Mouse (Mus musculus): ENCODE measurements around the gene Pik3cb. TPM values are rescaled to one million over a fixed set of nuclear protein-coding genes. Genes with fewer than 3 reads are reported as not detected.

Gene Pik3cb
- polyA plus RNA-seq (2014; fragmentation: Nextera tagmentation; extraction: Ambion mirVana) = 2.9 and 3.5 TPM in 2 replicates

DNA sequence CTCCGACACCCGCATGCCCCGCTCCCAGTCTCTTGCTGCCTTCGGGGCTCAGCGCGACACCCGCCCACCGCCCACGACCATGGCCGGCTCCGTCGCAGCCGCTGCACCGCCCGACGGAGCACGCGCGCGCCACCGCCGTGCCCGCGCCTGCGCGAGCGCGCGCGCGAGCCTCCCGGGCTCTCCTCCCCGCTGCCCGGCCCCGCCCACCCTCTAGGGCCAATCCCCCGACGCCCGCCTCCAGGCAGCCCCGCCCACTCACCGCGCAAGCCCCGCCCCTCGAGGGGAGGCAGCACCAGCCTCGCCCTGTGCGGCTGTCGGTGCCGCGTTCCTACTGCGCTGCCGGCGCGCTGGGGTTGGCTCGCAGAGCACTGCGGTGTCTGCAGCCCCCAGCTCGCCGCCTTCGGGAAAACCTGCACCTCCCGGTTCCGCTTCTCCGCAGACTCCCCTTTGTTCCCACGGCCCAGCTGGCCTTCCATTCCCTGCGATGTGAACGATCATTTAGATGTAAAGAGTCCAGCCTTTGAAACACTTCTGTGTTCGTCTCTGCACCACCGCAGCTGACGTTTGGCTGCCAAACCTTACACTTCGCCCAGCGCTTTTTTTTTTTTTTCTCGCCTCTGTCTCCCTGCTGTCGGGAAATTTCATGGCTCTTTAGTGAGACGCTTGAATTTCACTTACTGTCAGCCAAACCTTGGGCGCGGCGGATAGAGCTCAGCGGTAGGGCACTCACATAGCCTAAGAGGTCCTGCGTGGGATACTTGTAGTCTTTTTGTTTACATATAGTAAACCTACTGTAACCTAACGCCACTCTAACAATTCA lies at the start of gene Pik3cb:
Gene Pik3cb (minus strand): TSS at position 559 of the 820 bp plus-strand sequence.
- peak; percentile 98 for DNase-seq (ENCODE audit: low spot score)
- Histone ChIP-seq H3K9me3 (ENCODE audit: control insufficient read depth, low read length) (no peaks in the 10 kb centered on the region), H3K27me3 (replicated peaks; ENCODE audit: control insufficient read depth, insufficient read depth, low read length) (no peaks in the 10 kb centered on the region), H3K27ac (ENCODE audit: low read depth, low read length) (peak within 1 kb of the TSS; percentile 89), H3K36me3 (ENCODE audit: control insufficient read depth, insufficient read depth, low read length) (no peaks in the 10 kb centered on the region), H3K4me2 (peak within 1 kb of the TSS; percentile 83), H3K4me1 (replicated peaks; ENCODE audit: control insufficient read depth, insufficient read depth, low read length) (peaks cover 28% of the 10 kb centered on the region), H3K9ac (ENCODE audit: low read depth, low read length) (peak within 1 kb of the TSS; percentile 88), H3K4me3 (ENCODE audit: low read depth, low read length) (peak within 1 kb of the TSS; percentile 88)
- peak; percentile 90 for ATAC-seq (replicated peaks; ENCODE audit: low FRiP score)
- WGBS = under 1% methylated on average over 77 of the region's 77 CpGs

DNA sequence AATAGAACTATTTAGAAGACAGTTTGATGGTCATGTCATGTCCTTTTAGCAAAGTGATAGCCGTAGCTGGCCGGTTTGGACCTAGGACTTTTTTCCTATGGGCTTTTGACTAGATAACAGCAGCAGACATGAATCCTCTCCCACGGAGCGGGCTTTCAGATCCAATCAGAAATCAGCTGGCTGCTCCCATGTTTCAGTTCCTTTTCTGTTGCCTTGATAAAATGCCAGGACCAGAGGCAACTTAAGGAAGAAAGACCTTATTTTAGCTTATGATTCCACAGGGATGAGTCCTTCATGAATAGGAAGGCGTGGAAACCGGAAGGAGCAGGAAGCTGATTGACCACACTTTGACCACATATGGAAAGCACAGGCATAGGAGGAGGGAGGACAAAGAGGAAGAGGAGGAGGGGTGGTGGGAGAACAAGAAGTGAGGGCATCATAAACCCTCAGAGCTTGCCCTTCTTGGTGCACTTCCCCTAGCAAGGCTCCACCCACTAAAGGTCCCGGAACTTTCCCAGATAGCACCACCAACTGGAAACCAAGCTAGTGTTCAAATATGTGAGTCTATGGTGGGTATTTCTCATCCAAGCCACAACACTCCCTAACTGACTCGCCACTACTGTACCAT lies 42.7 kb upstream of the Pik3cb start:
- H3K4me2 ChIP-seq = peak overlapping the region; percentile 62
- 35% methylated on average over 8 of the region's 8 CpGs for WGBS
- DNase-seq (ENCODE audit: low spot score) = no peak

DNA sequence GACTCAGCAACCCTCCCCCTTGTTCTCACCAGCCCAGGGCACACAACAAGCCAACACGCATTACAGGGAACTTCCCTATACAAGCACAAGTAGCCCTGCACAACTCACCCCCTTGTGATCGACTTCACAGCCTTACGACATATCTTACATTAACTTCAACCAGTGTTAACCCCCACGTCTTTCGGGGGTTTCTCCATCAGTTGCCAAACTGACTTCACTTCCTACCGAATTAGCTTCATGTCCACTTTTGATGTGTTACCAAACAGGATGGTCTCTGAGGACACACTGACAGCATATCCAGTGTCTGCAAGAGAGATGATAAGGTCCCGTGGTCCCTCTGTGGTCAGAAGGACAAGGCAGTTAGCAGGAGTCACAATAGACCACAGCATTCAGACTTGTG lies 41.7 kb upstream of the Pik3cb start:
- peak; percentile 54 for DNase-seq (ENCODE audit: low spot score)
- peak; percentile 87 for ATAC-seq (replicated peaks; ENCODE audit: low FRiP score)
- Histone ChIP-seq H3K27me3 (replicated peaks; ENCODE audit: control insufficient read depth, insufficient read depth, low read length) (no peaks in the 10 kb centered on the region), H3K9ac (ENCODE audit: low read depth, low read length) (no peak overlapping the region; the same call in 1 of the 2 replicates), H3K9me3 (ENCODE audit: control insufficient read depth, low read length) (no peaks in the 10 kb centered on the region), H3K36me3 (ENCODE audit: control insufficient read depth, insufficient read depth, low read length) (no peaks in the 10 kb centered on the region), H3K4me3 (ENCODE audit: low read depth, low read length) (no peak overlapping the region), H3K4me2 (peak overlapping the region; percentile 62), H3K27ac (ENCODE audit: low read depth, low read length) (peak overlapping the region; percentile 83), H3K4me1 (replicated peaks; ENCODE audit: control insufficient read depth, insufficient read depth, low read length) (peaks cover 11% of the 10 kb centered on the region)
- 39% methylated on average over 7 of the region's 7 CpGs for WGBS

More for the DNA sequence above, 42.7 kb upstream of the Pik3cb start:
- peak overlapping the region; percentile 7; the same call in 1 of the 2 replicates for H3K9ac ChIP-seq (ENCODE audit: low read depth, low read length)
- no peaks in the 10 kb centered on the region for H3K9me3 ChIP-seq (ENCODE audit: control insufficient read depth, low read length)
- peak overlapping the region; percentile 83 for H3K27ac ChIP-seq (ENCODE audit: low read depth, low read length)
- no peaks in the 10 kb centered on the region for H3K27me3 ChIP-seq (replicated peaks; ENCODE audit: control insufficient read depth, insufficient read depth, low read length)
- no peaks in the 10 kb centered on the region for H3K36me3 ChIP-seq (ENCODE audit: control insufficient read depth, insufficient read depth, low read length)
- H3K4me1 ChIP-seq (replicated peaks; ENCODE audit: control insufficient read depth, insufficient read depth, low read length) = peaks cover 11% of the 10 kb centered on the region
- peak overlapping the region; percentile 24; the same call in 1 of the 2 replicates for H3K4me3 ChIP-seq (ENCODE audit: low read depth, low read length)
- peak; percentile 56 for ATAC-seq (replicated peaks; ENCODE audit: low FRiP score)

DNA sequence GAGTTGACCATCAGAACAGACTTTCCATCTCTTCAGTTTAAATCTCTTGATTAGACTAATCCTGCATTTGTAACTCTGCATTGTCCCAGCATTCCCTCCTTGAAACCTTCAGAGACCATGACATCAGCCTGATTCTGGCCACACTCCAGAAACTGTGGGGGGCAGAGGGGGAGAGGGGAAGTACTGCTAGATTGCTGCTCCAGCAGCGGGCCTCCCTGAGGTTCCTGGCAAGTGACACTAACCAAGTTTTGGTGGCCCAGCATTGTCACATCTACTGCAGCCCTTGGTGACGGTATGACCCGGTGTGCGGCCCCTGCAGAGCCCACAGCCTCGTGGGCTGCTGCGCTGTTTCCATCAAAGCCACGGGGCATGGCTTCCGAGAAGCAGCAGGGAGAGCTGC lies 39.9 kb upstream of the Pik3cb start:
- H3K27me3 ChIP-seq (replicated peaks; ENCODE audit: control insufficient read depth, insufficient read depth, low read length) = no peaks in the 10 kb centered on the region
- 52% methylated on average over 8 of the region's 8 CpGs for WGBS
- no peaks in the 10 kb centered on the region for H3K9me3 ChIP-seq (ENCODE audit: control insufficient read depth, low read length)
- no peak for DNase-seq (ENCODE audit: low spot score)
- H3K4me2 ChIP-seq = no peak overlapping the region
- ATAC-seq (replicated peaks; ENCODE audit: low FRiP score) = no peak
- H3K4me3 ChIP-seq (ENCODE audit: low read depth, low read length) = no peak overlapping the region
- H3K4me1 ChIP-seq (replicated peaks; ENCODE audit: control insufficient read depth, insufficient read depth, low read length) = peaks cover 11% of the 10 kb centered on the region
- no peaks in the 10 kb centered on the region for H3K36me3 ChIP-seq (ENCODE audit: control insufficient read depth, insufficient read depth, low read length)
- no peak overlapping the region for H3K27ac ChIP-seq (ENCODE audit: low read depth, low read length)
- H3K9ac ChIP-seq (ENCODE audit: low read depth, low read length) = no peak overlapping the region

DNA sequence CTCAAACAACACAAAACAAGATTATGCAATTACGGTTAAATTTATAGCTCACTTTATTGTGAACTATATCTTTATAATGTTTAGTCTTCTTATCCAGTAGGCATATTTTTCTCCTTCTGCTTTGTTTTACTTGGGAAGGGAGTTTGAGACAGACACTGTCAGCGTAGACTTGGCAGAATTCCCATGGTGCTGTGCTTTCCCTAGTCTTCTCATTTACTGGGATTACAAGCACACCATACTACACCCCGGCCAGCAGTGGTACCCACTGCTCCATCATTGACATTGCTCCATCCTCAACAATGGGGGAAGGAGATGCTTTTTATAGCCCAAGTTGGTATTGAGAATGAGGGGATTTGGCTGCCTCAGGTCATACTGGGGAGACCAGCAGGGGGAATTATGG lies 38.3 kb upstream of the Pik3cb start:
- Histone ChIP-seq H3K36me3 (ENCODE audit: control insufficient read depth, insufficient read depth, low read length) (no peaks in the 10 kb centered on the region), H3K9me3 (ENCODE audit: control insufficient read depth, low read length) (no peaks in the 10 kb centered on the region), H3K4me3 (ENCODE audit: low read depth, low read length) (no peak overlapping the region), H3K27me3 (replicated peaks; ENCODE audit: control insufficient read depth, insufficient read depth, low read length) (no peaks in the 10 kb centered on the region), H3K4me2 (no peak overlapping the region), H3K27ac (ENCODE audit: low read depth, low read length) (no peak overlapping the region), H3K9ac (ENCODE audit: low read depth, low read length) (no peak overlapping the region), H3K4me1 (replicated peaks; ENCODE audit: control insufficient read depth, insufficient read depth, low read length) (peaks cover 11% of the 10 kb centered on the region)
- ATAC-seq (replicated peaks; ENCODE audit: low FRiP score) (no peak), DNase-seq (ENCODE audit: low spot score) (no peak)
- WGBS = 87% methylated on average over 3 of the region's 3 CpGs

DNA sequence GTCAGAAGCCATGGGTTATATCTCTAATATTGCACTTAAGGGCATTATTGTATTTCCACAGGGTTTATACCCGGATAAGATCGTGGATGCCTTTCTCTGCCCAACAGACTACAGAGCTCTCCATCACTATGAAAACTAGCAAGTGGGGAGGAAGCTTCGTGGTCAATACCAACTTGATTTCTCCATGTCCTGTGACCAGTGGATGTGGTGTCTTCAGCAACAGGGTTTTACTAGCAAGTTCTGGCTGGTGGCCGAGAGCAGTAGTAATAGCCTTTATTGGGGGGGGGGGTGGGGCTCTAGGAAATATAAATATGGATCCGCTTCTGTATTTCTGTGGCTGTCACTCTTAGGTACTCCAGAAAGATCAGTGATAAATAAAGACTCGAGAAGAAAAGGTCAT lies 35.4 kb upstream of the Pik3cb start:
- Histone ChIP-seq H3K4me2 (no peak overlapping the region), H3K4me3 (ENCODE audit: low read depth, low read length) (no peak overlapping the region), H3K9ac (ENCODE audit: low read depth, low read length) (no peak overlapping the region), H3K27ac (ENCODE audit: low read depth, low read length) (no peak overlapping the region), H3K27me3 (replicated peaks; ENCODE audit: control insufficient read depth, insufficient read depth, low read length) (no peaks in the 10 kb centered on the region), H3K9me3 (ENCODE audit: control insufficient read depth, low read length) (no peaks in the 10 kb centered on the region), H3K4me1 (replicated peaks; ENCODE audit: control insufficient read depth, insufficient read depth, low read length) (no peaks in the 10 kb centered on the region), H3K36me3 (ENCODE audit: control insufficient read depth, insufficient read depth, low read length) (no peaks in the 10 kb centered on the region)
- DNase-seq (ENCODE audit: low spot score) (no peak), ATAC-seq (replicated peaks; ENCODE audit: low FRiP score) (no peak)
- WGBS = 72% methylated on average over 6 of the region's 6 CpGs

DNA sequence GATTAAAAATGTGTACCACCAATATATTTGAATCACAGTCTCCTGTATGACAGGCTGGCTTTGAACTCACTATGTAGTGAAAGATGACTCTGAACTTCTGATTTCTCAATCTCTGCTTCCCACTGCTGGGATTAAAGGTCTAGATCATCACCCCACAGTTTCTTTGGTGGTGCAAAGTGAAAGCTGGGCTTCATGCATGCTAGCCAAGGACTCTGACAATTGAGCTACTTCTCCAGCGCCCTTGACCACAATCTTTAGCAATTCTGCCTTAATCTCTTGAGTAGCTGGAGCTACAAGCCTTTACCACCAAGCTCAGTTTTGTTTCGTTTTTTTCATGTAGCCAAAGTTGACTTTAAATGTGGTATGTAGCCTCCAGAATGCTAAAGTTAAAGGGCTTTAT lies 32.4 kb upstream of the Pik3cb start:
- H3K4me1 ChIP-seq (replicated peaks; ENCODE audit: control insufficient read depth, insufficient read depth, low read length) = no peaks in the 10 kb centered on the region
- no peak overlapping the region for H3K9ac ChIP-seq (ENCODE audit: low read depth, low read length)
- ATAC-seq (replicated peaks; ENCODE audit: low FRiP score) (no peak), DNase-seq (ENCODE audit: low spot score) (no peak)
- no peaks in the 10 kb centered on the region for H3K36me3 ChIP-seq (ENCODE audit: control insufficient read depth, insufficient read depth, low read length)
- no peak overlapping the region for H3K27ac ChIP-seq (ENCODE audit: low read depth, low read length)
- H3K9me3 ChIP-seq (ENCODE audit: control insufficient read depth, low read length) = no peaks in the 10 kb centered on the region
- no peak overlapping the region for H3K4me3 ChIP-seq (ENCODE audit: low read depth, low read length)
- 61% methylated on average over 2 of the region's 2 CpGs for WGBS
- no peak overlapping the region for H3K4me2 ChIP-seq
- H3K27me3 ChIP-seq (replicated peaks; ENCODE audit: control insufficient read depth, insufficient read depth, low read length) = no peaks in the 10 kb centered on the region

DNA sequence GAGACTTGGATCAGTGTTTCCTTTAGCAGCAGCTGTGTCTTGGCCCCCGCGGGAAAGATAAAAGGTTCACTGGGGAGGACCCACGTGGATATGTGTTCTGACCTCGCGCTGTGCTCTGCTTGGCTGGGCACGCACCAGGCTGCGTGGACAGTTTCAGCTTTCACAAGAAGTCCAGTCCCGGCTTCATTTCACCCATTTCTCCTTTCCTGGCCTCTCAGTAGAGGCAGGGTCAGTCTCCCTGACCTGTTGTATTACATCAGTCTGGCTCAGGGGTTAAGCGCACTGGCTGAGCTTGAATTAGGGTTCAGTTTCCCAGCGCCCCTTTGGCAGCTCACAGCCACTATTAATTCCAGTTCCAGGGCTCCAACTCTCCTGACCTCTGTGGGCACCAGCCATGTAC lies 30.8 kb upstream of the Pik3cb start:
- Histone ChIP-seq H3K4me1 (replicated peaks; ENCODE audit: control insufficient read depth, insufficient read depth, low read length) (no peaks in the 10 kb centered on the region), H3K27ac (ENCODE audit: low read depth, low read length) (no peak overlapping the region), H3K27me3 (replicated peaks; ENCODE audit: control insufficient read depth, insufficient read depth, low read length) (no peaks in the 10 kb centered on the region; the same call in 1 of the 2 replicates), H3K4me3 (ENCODE audit: low read depth, low read length) (no peak overlapping the region), H3K9ac (ENCODE audit: low read depth, low read length) (no peak overlapping the region), H3K36me3 (ENCODE audit: control insufficient read depth, insufficient read depth, low read length) (no peaks in the 10 kb centered on the region), H3K9me3 (ENCODE audit: control insufficient read depth, low read length) (no peaks in the 10 kb centered on the region), H3K4me2 (no peak overlapping the region)
- WGBS = 67% methylated on average over 10 of the region's 10 CpGs
- ATAC-seq (replicated peaks; ENCODE audit: low FRiP score) (no peak), DNase-seq (ENCODE audit: low spot score) (no peak)

Data from liver, embryonic 11.5 days (tissue).